Mouse (Mus musculus): ENCODE results near the gene Galk1.

DNA sequence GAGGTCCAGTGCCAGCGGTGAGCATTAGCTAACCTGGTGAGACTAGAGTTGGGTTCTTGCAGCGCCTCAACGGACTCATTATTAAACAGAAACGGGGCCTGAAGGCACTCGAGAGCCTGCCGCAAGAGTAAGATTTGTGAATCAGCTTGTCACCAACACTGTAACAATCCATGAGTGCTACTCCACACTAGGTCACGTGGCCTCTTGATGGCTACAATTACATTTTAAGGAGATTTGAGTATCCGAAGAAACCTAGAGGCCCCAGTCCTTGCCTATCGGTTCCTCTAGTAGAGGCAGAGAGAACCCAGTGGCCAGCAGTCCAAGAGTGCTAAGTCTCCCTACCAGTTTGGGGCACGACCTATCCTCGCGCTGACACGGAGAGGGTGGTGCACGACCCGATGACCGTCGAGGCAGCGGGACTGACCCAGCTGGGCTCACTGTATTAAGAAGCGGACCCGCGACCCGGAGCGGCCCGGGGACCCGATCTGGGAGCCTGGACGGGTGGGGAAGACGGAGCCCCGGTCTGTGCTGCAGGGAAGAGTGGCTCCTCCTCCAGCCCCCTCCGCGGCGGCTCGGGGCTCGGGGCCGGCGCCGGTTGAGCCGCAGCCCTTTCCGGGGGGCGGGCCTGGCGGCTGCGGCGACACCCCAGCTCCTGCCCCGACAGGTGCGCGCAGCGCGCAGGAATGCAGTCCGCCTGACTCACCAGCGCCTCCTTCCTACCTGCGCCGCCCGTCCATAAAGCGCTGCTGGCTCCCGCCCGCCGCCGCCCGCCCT lies 38.0 kb downstream of the Galk1 start, which contains the start of gene Itgb4:
- peak; percentile 53 for TF ChIP-seq CTCF (IDR thresholded peaks at IDR 0.05; ENCODE audit: low read depth)
- TF ChIP-seq EP300 (optimal IDR thresholded peaks at IDR 0.05): no peak
